Mouse (Mus musculus): ENCODE data around the gene Dock2.

DNA sequence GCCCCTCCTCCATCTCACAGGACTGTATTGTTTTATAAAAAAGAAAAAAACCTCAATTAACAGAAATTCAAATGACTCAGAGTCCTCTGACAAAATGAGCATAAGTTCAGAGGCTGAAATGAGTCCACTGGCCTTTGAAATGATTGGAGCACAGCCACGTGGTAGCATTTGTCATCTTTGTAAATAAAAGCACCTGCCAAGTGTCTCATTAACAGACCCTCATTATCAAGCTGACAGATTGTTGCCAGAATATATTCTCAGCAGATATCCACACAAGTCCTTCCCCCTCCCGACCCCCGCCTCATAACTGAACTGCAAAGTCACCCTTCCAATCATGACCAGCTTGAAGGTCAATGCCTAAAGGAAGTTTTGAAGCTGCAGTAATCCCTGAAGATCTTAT lies 49.7 kb downstream of the Dock2 start:
- TF ChIP-seq CTCF (IDR thresholded peaks at IDR 0.05; ENCODE audit: low read depth) (no peak), EP300 (IDR thresholded peaks at IDR 0.05; ENCODE audit: low read depth) (no peak)
